Comparison of ENCODE assay signal across 8 mouse cellular contexts in the genomic region with DNA sequence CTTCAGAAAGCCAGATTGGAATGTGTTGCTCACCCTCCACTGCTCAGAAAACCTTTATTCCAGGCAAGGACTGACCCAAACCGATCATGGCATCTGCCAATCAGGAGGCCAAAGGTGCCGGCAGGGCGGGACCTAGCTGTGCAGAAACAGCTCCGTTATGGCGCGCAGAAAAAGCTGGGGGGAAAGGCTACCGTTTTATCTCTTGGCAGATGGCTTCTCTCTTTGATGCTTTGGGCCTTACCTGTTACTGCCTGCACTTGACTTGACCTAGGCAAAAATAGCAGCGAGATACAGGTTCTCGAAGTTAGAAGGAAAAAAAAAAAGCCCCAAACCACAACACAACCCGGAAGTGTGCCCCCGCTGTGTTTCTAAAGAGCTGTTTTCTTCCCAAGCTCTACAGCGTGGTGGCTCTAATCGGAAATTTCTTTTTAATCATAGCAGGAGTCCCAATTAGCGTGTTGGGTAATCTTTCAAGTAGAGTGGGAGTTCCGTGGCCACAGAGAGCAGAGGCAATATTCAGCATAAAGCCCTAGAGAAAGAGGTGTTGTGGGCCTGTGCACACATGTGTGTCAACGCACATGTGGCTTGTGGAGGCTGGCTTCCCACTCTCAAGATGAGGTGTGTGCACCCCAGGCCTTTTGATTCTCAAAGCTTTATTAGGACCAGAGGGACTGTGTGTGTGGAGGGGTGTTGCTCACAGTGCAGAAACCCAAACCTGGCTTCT.
DNase-seq lines count a peak whose midpoint lies in the region; TF ChIP-seq lines count a peak whose summit lies in the region.

No protein-coding gene starts in this region.

- H3K4me3 ChIP-seq in ES-Bruce4 (ENCODE audit: low read depth, low read length): peak overlapping the region; percentile 34
- H3K4me3 ChIP-seq in erythroblast, embryonic 14.5 days (replicated peaks): peak overlapping the region; percentile 56
- H3K4me3 ChIP-seq in megakaryocyte, embryonic 14.5 days (replicated peaks): peak overlapping the region; percentile 83

- no peak overlapping the region for H3K27ac ChIP-seq in ES-Bruce4 (ENCODE audit: insufficient read depth, low read length)

- peaks cover 10% of the 10 kb centered on the region for H3K4me1 ChIP-seq in ES-Bruce4 (ENCODE audit: control insufficient read depth, insufficient read depth, low read length)
- H3K4me1 ChIP-seq in erythroblast, embryonic 14.5 days (ENCODE audit: control insufficient read depth): peaks cover 39% of the 10 kb centered on the region
- peaks cover 45% of the 10 kb centered on the region for H3K4me1 ChIP-seq in megakaryocyte, embryonic 14.5 days

- no peaks in the 10 kb centered on the region for H3K27me3 ChIP-seq in ES-Bruce4 (ENCODE audit: control insufficient read depth, insufficient read depth, low read length, poor library complexity, severe bottlenecking)
- H3K27me3 ChIP-seq in erythroblast, embryonic 14.5 days (ENCODE audit: control insufficient read depth): peaks cover 37% of the 10 kb centered on the region
- peaks cover 44% of the 10 kb centered on the region for H3K27me3 ChIP-seq in megakaryocyte, embryonic 14.5 days (replicated peaks)
- no peaks in the 10 kb centered on the region for H3K27me3 ChIP-seq in splenic B cell, adult 2 months (ENCODE audit: control insufficient read depth, insufficient read depth, low read length, poor library complexity, severe bottlenecking)

- H3K9me3 ChIP-seq in ES-Bruce4 (replicated peaks; ENCODE audit: control insufficient read depth, insufficient read depth, low read length, poor library complexity, severe bottlenecking): no peaks in the 10 kb centered on the region
- H3K9me3 ChIP-seq in erythroblast, embryonic 14.5 days (ENCODE audit: control insufficient read depth, low read length): no peaks in the 10 kb centered on the region
- no peaks in the 10 kb centered on the region for H3K9me3 ChIP-seq in megakaryocyte, embryonic 14.5 days

- peak overlapping the region; percentile 58 for H3K9ac ChIP-seq in ES-Bruce4 (ENCODE audit: low read depth, poor library complexity, severe bottlenecking)

- no peak for TF ChIP-seq EP300 in ES-Bruce4 (IDR thresholded peaks at IDR 0.05; ENCODE audit: insufficient read depth, low read depth, low read length)

- no peaks in the 10 kb centered on the region for H3K36me3 ChIP-seq in ES-Bruce4 (ENCODE audit: control insufficient read depth, insufficient read depth, low read length, poor library complexity, severe bottlenecking)
- H3K36me3 ChIP-seq in erythroblast, embryonic 14.5 days (ENCODE audit: control insufficient read depth): no peaks in the 10 kb centered on the region
- no peaks in the 10 kb centered on the region for H3K36me3 ChIP-seq in megakaryocyte, embryonic 14.5 days (replicated peaks; ENCODE audit: low read length)
- no peaks in the 10 kb centered on the region for H3K36me3 ChIP-seq in splenic B cell, adult 2 months (ENCODE audit: control insufficient read depth, insufficient read depth, low read length, poor library complexity, severe bottlenecking)

- TF ChIP-seq POLR2A in ES-Bruce4 (IDR thresholded peaks at IDR 0.05; ENCODE audit: insufficient read depth, low read length): no peak

- peak; percentile 41 for DNase-seq in adrenal gland, adult 2 months
- DNase-seq in adrenal gland, adult 8-10 months: no peak
- DNase-seq in kidney, adult 8-10 months: peak; percentile 42 to 46
- DNase-seq in splenic B cell, adult 2 months (ENCODE audit: low read depth, low spot score): peak; percentile 39
- DNase-seq in layer of hippocampus, postnatal 36 days: no peak

- TF ChIP-seq CTCF in ES-Bruce4 (IDR thresholded peaks at IDR 0.05; ENCODE audit: low read depth, low read length): no peak

Comparison
In these comparisons a context has a peak if more than half of its experiments do, and no peak if none do; other contexts are left out.
1. DNase-seq: peak in adrenal gland, adult 2 months (single experiment), kidney, adult 8-10 months (2 of 2) and splenic B cell, adult 2 months (single experiment); none in adrenal gland, adult 8-10 months (single experiment) and layer of hippocampus, postnatal 36 days (0 of 2).
2. Peak in every context shown above with its lines, with median percentiles within 50 percentile points of each other: H3K4me3 ChIP-seq.